Mouse (Mus musculus): Measurements from ENCODE around the gene St7. TPM values are rescaled to one million over a fixed set of nuclear protein-coding genes. Genes with fewer than 3 reads are reported as not detected.
A peak's percentile ranks its signal among the peaks of the same experiment; 100 is the strongest.

St7 gene
- polyA plus RNA-seq, 1 experiment from 2014 or later = 25.0 TPM

- no peak overlapping the region for H3K4me2 ChIP-seq (ENCODE audit: low read depth, low read length)
- WGBS = 85% methylated on average over 6 of the region's 6 CpGs
- peaks cover 5% of the 10 kb centered on the region; the same call in 1 of the 2 replicates for H3K4me1 ChIP-seq (ENCODE audit: control insufficient read depth, insufficient read depth, low read length)
- H3K9ac ChIP-seq (ENCODE audit: low read depth, low read length) = no peak overlapping the region
- DNase-seq (ENCODE audit: low spot score) (no peak), ATAC-seq (ENCODE audit: low read depth) (no peak)
- H3K36me3 ChIP-seq (ENCODE audit: control insufficient read depth, insufficient read depth, low read length) = no peaks in the 10 kb centered on the region
- no peaks in the 10 kb centered on the region for H3K9me3 ChIP-seq (ENCODE audit: control insufficient read depth, low read length)
- no peak overlapping the region for H3K27ac ChIP-seq (replicated peaks; ENCODE audit: low read depth, low read length)
- H3K27me3 ChIP-seq (replicated peaks; ENCODE audit: control insufficient read depth, insufficient read depth, low read length) = no peaks in the 10 kb centered on the region
- no peak overlapping the region for H3K4me3 ChIP-seq (ENCODE audit: low read depth, low read length)
Observed at GRCm38 (mm10) chr6:17777018-17777799, 84.5 kb downstream of the St7 start.

GRCm38 (mm10) chr6:17778648-17779202 is 86.0 kb downstream of the St7 start:
- no peak overlapping the region for H3K4me2 ChIP-seq (ENCODE audit: low read depth, low read length)
- no peak overlapping the region for H3K4me3 ChIP-seq (ENCODE audit: low read depth, low read length)
- H3K4me1 ChIP-seq (ENCODE audit: control insufficient read depth, insufficient read depth, low read length) = peaks cover 5% of the 10 kb centered on the region; the same call in 1 of the 2 replicates
- no peak overlapping the region for H3K27ac ChIP-seq (replicated peaks; ENCODE audit: low read depth, low read length)
- H3K9me3 ChIP-seq (ENCODE audit: control insufficient read depth, low read length) = no peaks in the 10 kb centered on the region
- H3K36me3 ChIP-seq (ENCODE audit: control insufficient read depth, insufficient read depth, low read length) = no peaks in the 10 kb centered on the region
- no peak for DNase-seq (ENCODE audit: low spot score)
- 89% methylated on average over 3 of the region's 3 CpGs for WGBS
- no peak overlapping the region for H3K9ac ChIP-seq (ENCODE audit: low read depth, low read length)
- ATAC-seq (ENCODE audit: low read depth) = no peak
- H3K27me3 ChIP-seq (replicated peaks; ENCODE audit: control insufficient read depth, insufficient read depth, low read length) = no peaks in the 10 kb centered on the region

- 80% methylated on average over 1 of the region's 1 CpGs for WGBS
- Histone ChIP-seq H3K4me1 (ENCODE audit: control insufficient read depth, insufficient read depth, low read length) (no peaks in the 10 kb centered on the region), H3K27me3 (replicated peaks; ENCODE audit: control insufficient read depth, insufficient read depth, low read length) (no peaks in the 10 kb centered on the region), H3K27ac (replicated peaks; ENCODE audit: low read depth, low read length) (no peak overlapping the region), H3K4me3 (ENCODE audit: low read depth, low read length) (no peak overlapping the region), H3K9me3 (ENCODE audit: control insufficient read depth, low read length) (no peaks in the 10 kb centered on the region), H3K9ac (ENCODE audit: low read depth, low read length) (no peak overlapping the region), H3K4me2 (ENCODE audit: low read depth, low read length) (no peak overlapping the region), H3K36me3 (ENCODE audit: control insufficient read depth, insufficient read depth, low read length) (no peaks in the 10 kb centered on the region)
- DNase-seq (ENCODE audit: low spot score) (no peak), ATAC-seq (ENCODE audit: low read depth) (no peak)
Observed at GRCm38 (mm10) chr6:17783511-17783910, 90.8 kb downstream of the St7 start.

DNA sequence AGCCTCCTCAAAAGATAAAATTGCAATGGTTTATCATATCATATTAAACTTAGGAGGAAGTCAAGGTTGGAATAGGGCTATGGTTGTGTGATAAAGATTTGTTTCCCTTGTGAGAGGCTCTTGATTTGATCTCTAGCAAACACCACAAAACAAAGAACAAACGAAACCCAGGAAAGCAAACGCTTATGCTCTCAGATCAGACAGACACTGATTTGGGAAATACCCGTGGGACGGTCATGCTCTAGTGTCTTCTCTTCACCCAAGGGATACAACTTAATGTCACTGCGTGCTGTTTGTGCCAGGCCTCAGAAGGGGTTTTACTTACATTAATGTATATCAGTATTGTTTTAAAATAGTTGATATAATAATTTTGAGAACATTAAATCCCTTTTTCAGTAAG is 91.8 kb downstream of the St7 start:
- Histone ChIP-seq H3K4me3 (ENCODE audit: low read depth, low read length) (no peak overlapping the region), H3K9ac (ENCODE audit: low read depth, low read length) (no peak overlapping the region), H3K4me2 (ENCODE audit: low read depth, low read length) (no peak overlapping the region), H3K27ac (replicated peaks; ENCODE audit: low read depth, low read length) (no peak overlapping the region), H3K36me3 (ENCODE audit: control insufficient read depth, insufficient read depth, low read length) (no peaks in the 10 kb centered on the region), H3K27me3 (replicated peaks; ENCODE audit: control insufficient read depth, insufficient read depth, low read length) (no peaks in the 10 kb centered on the region), H3K9me3 (ENCODE audit: control insufficient read depth, low read length) (no peaks in the 10 kb centered on the region), H3K4me1 (ENCODE audit: control insufficient read depth, insufficient read depth, low read length) (no peaks in the 10 kb centered on the region)
- DNase-seq (ENCODE audit: low spot score) (no peak), ATAC-seq (ENCODE audit: low read depth) (no peak)
- WGBS = 79% methylated on average over 5 of the region's 5 CpGs

GRCm38 (mm10) chr6:17785248-17785647 is 92.5 kb downstream of the St7 start:
- no peak overlapping the region for H3K9ac ChIP-seq (ENCODE audit: low read depth, low read length)
- no peaks in the 10 kb centered on the region; the same call in 1 of the 2 replicates for H3K4me1 ChIP-seq (ENCODE audit: control insufficient read depth, insufficient read depth, low read length)
- no peak overlapping the region for H3K4me2 ChIP-seq (ENCODE audit: low read depth, low read length)
- no peaks in the 10 kb centered on the region for H3K9me3 ChIP-seq (ENCODE audit: control insufficient read depth, low read length)
- no peaks in the 10 kb centered on the region for H3K36me3 ChIP-seq (ENCODE audit: control insufficient read depth, insufficient read depth, low read length)
- ATAC-seq (ENCODE audit: low read depth) (no peak), DNase-seq (ENCODE audit: low spot score) (peak; percentile 68)
- H3K27me3 ChIP-seq (replicated peaks; ENCODE audit: control insufficient read depth, insufficient read depth, low read length) = no peaks in the 10 kb centered on the region
- H3K27ac ChIP-seq (replicated peaks; ENCODE audit: low read depth, low read length) = no peak overlapping the region
- no peak overlapping the region for H3K4me3 ChIP-seq (ENCODE audit: low read depth, low read length)
- 29% methylated on average over 2 of the region's 2 CpGs for WGBS

DNA sequence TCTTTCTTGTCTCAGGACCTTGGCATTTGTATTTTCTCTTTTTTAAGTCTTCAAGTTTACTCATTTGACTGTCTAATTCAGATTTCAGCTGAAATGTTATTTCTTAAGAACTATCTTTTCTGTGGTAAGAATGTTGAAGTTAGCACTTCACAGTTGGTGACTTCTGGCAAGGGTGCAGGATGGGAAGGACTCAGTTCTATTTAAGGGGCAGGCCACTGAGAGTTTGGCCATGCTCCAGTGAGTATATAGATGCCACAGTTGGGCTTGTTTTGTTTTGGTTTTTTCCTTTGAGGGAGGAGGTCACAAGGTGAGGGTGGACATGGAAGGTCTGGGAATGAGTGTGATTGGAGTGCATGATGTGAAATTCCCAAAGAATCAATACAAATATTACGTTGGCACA is 95.1 kb downstream of the St7 start:
- Histone ChIP-seq H3K9me3 (ENCODE audit: control insufficient read depth, low read length) (no peaks in the 10 kb centered on the region), H3K27me3 (replicated peaks; ENCODE audit: control insufficient read depth, insufficient read depth, low read length) (no peaks in the 10 kb centered on the region), H3K4me1 (ENCODE audit: control insufficient read depth, insufficient read depth, low read length) (peaks cover 3% of the 10 kb centered on the region; the same call in 1 of the 2 replicates), H3K4me3 (ENCODE audit: low read depth, low read length) (no peak overlapping the region), H3K27ac (replicated peaks; ENCODE audit: low read depth, low read length) (no peak overlapping the region), H3K9ac (ENCODE audit: low read depth, low read length) (no peak overlapping the region), H3K36me3 (ENCODE audit: control insufficient read depth, insufficient read depth, low read length) (no peaks in the 10 kb centered on the region), H3K4me2 (ENCODE audit: low read depth, low read length) (no peak overlapping the region)
- ATAC-seq (ENCODE audit: low read depth) (no peak), DNase-seq (ENCODE audit: low spot score) (no peak)
- WGBS = 88% methylated on average over 1 of the region's 1 CpGs

DNA sequence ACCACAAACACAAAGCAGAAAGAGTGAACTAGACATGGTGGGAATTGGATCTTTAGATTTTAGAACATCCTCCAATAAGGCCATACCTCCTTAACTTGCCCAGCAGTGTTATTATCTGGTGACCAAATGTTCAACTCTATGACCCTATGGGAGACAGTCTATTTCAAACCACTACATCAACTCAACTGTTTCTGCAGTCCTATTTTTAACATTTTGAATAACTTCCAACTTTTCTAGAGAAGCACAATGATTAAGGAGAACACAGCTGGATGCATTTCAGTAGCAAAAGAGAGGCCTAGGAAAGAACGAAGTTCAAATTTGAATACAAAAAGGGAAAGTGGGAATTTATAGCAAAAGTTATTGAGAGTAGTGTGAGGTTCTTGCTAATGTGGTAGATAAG is 97.5 kb downstream of the St7 start:
- Histone ChIP-seq H3K27ac (replicated peaks; ENCODE audit: low read depth, low read length) (no peak overlapping the region), H3K9me3 (ENCODE audit: control insufficient read depth, low read length) (no peaks in the 10 kb centered on the region), H3K4me2 (ENCODE audit: low read depth, low read length) (no peak overlapping the region), H3K9ac (ENCODE audit: low read depth, low read length) (no peak overlapping the region), H3K4me3 (ENCODE audit: low read depth, low read length) (no peak overlapping the region), H3K36me3 (ENCODE audit: control insufficient read depth, insufficient read depth, low read length) (no peaks in the 10 kb centered on the region), H3K4me1 (ENCODE audit: control insufficient read depth, insufficient read depth, low read length) (peaks cover 3% of the 10 kb centered on the region; the same call in 1 of the 2 replicates), H3K27me3 (replicated peaks; ENCODE audit: control insufficient read depth, insufficient read depth, low read length) (no peaks in the 10 kb centered on the region)
- DNase-seq (ENCODE audit: low spot score) (no peak), ATAC-seq (ENCODE audit: low read depth) (no peak)
- WGBS = 62% methylated on average over 1 of the region's 1 CpGs

GRCm38 (mm10) chr6:17793471-17793870 is 100.7 kb downstream of the St7 start:
- Histone ChIP-seq H3K4me2 (ENCODE audit: low read depth, low read length) (no peak overlapping the region), H3K27me3 (replicated peaks; ENCODE audit: control insufficient read depth, insufficient read depth, low read length) (no peaks in the 10 kb centered on the region), H3K27ac (replicated peaks; ENCODE audit: low read depth, low read length) (no peak overlapping the region), H3K9ac (ENCODE audit: low read depth, low read length) (no peak overlapping the region), H3K36me3 (ENCODE audit: control insufficient read depth, insufficient read depth, low read length) (no peaks in the 10 kb centered on the region), H3K4me3 (ENCODE audit: low read depth, low read length) (no peak overlapping the region), H3K4me1 (ENCODE audit: control insufficient read depth, insufficient read depth, low read length) (peaks cover 3% of the 10 kb centered on the region; the same call in 1 of the 2 replicates), H3K9me3 (ENCODE audit: control insufficient read depth, low read length) (no peaks in the 10 kb centered on the region)
- no peak for DNase-seq (ENCODE audit: low spot score)
- 95% methylated on average over 3 of the region's 3 CpGs for WGBS
- no peak for ATAC-seq (ENCODE audit: low read depth)

All from embryonic facial prominence, embryonic 14.5 days (tissue).